Comparison of ENCODE assay signal across 8 mouse cellular contexts in the genomic region with DNA sequence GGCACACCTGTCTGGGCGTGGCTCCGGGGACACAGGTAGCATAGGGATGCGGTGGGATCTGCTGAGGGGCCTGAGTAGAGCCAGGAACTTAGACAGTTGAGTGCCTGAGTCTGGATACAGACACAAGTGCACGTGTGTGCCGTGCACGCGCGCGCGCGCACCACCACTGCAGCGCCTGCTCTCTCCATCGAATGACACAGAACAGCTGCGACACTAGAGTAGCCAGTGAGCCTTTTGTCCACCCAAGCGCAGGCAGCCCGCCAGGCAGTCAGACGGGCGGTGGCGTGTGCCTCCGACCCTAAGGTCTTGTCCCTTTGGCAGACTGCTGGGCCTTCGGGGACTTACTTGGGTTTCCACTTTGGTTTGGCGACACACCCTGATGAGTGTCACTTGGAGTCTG.
DNase-seq lines count a peak whose midpoint lies in the region; ATAC-seq and TF ChIP-seq lines count a peak whose summit lies in the region.

No protein-coding gene starts in this region.

- H3K27me3 ChIP-seq in heart, embryonic 12.5 days (replicated peaks), result 0 out of 2 replicates have a peak, but pooled peaks cover 5% of the 10 kb centered on the region

- H3K27ac ChIP-seq in heart, embryonic 12.5 days (ENCODE audit: poor library complexity, severe bottlenecking), result no peak overlapping the region

- peak overlapping the region; percentile 78 for H3K4me2 ChIP-seq in heart, embryonic 12.5 days

- peak; percentile 43 for ATAC-seq in heart, embryonic 12.5 days (ENCODE audit: insufficient number of reproducible peaks, low FRiP score)
- no peak for ATAC-seq in megakaryocyte-erythroid progenitor cell, adult 5-6 weeks (replicated peaks; ENCODE audit: low FRiP score, low TSS enrichment, poor library complexity, severe bottlenecking)
- no peak for ATAC-seq in inflammation-experienced regulatory T-cells, adult 6 months

- peak overlapping the region; percentile 59 for H3K9ac ChIP-seq in heart, embryonic 12.5 days

- no peak for TF ChIP-seq POLR2A in brain, embryonic 14.5 days (IDR thresholded peaks at IDR 0.05; ENCODE audit: borderline replicate concordance, extremely low read depth, insufficient read depth, insufficient read length, poor library complexity, severe bottlenecking)

- peaks cover 29% of the 10 kb centered on the region for H3K4me1 ChIP-seq in heart, embryonic 12.5 days (replicated peaks)

- peak overlapping the region; percentile 46 for H3K4me3 ChIP-seq in heart, embryonic 12.5 days

- TF ChIP-seq CTCF in brain, embryonic 14.5 days (IDR thresholded peaks at IDR 0.05; ENCODE audit: borderline replicate concordance, extremely low read depth, insufficient read depth, insufficient read length), result no peak

- DNase-seq in cerebellum, postnatal 10 days, result peak; percentile 42 to 54
- DNase-seq in cerebellum, adult 9-10 months, result no peak
- DNase-seq in brain, embryonic 14.5 days (ENCODE audit: low read depth), result peak; percentile 92
- peak; percentile 46 for DNase-seq in kidney, adult 9 months
- DNase-seq in lung, postnatal 4 days, result peak; percentile 29 to 58

- no peaks in the 10 kb centered on the region for H3K36me3 ChIP-seq in heart, embryonic 12.5 days

- no peaks in the 10 kb centered on the region for H3K9me3 ChIP-seq in heart, embryonic 12.5 days (replicated peaks)

- WGBS in heart, embryonic 12.5 days, result under 1% methylated on average over 22 of the region's 22 CpGs
